Mouse (Mus musculus) hindbrain, embryonic 15.5 days (tissue): Measurements from ENCODE around the gene Kcnj1. TPM values are rescaled to one million over a fixed set of nuclear protein-coding genes. Genes with fewer than 3 reads are reported as not detected.

Experiments used
- ATAC-seq: fragments of 200-750 bp; cut with Nextera tagmentation; 2 replicates; pipeline ENCODE4 v1.8.0; 2017; ENCODE audit warnings: low read depth, moderate number of reproducible peaks, moderate TSS enrichment; ENCODE audit not compliant: low FRiP score
- H3K27ac ChIP-seq: fragments of 300-500 bp; sonication (generic); replicated peaks from 2 replicates; pipeline ENCODE4 v1.5.1; 2015; ENCODE audit warnings: mild to moderate bottlenecking, inconsistent platforms
- H3K27me3 ChIP-seq: fragments of 300-500 bp; sonication (generic); 2 replicates; pipeline ENCODE4 v1.6.1; 2015; ENCODE audit warnings: control low read depth, inconsistent platforms
- H3K36me3 ChIP-seq: fragments of 300-500 bp; sonication (generic); 2 replicates; pipeline ENCODE4 v1.6.1; 2015; ENCODE audit warnings: control low read depth, inconsistent platforms
- H3K4me1 ChIP-seq: fragments of 300-500 bp; sonication (generic); replicated peaks from 2 replicates; pipeline ENCODE4 v1.6.1; 2015; ENCODE audit warnings: control low read depth, inconsistent platforms
- H3K4me2 ChIP-seq: fragments of 300-500 bp; sonication (generic); 2 replicates; pipeline ENCODE4 v1.6.1; 2015; ENCODE audit warnings: moderate library complexity, mild to moderate bottlenecking, inconsistent platforms
- H3K4me3 ChIP-seq: fragments of 300-500 bp; sonication (generic); 2 replicates; pipeline ENCODE4 v1.5.1; 2015; ENCODE audit warnings: mild to moderate bottlenecking, inconsistent platforms
- H3K9ac ChIP-seq: fragments of 300-500 bp; sonication (generic); 2 replicates; pipeline ENCODE4 v1.6.1; 2015; ENCODE audit warnings: inconsistent platforms
- H3K9me3 ChIP-seq: fragments of 300-500 bp; sonication (generic); 2 replicates; pipeline ENCODE4 v1.6.1; 2016; ENCODE audit warnings: control low read depth, inconsistent platforms
- WGBS: fragments of 180-500 bp; shearing (Covaris S2); methylation state at CpG from one replicate; pipeline ENCODE4 v1.1.7; 2015; 5-methylcytosine and 5-hydroxymethylcytosine counted together
- polyA plus RNA-seq: library from polyadenylated mRNA; unstranded; fragments of >200 nt; fragmentation: Nextera tagmentation; extraction: Ambion mirVana; gene quantifications from 2 replicates; pipeline ENCODE4 v1.2.1, GENCODE M21; 2015

Gene Kcnj1
- polyA plus RNA-seq, 1 experiment from 2014 or later = not detected

DNA sequence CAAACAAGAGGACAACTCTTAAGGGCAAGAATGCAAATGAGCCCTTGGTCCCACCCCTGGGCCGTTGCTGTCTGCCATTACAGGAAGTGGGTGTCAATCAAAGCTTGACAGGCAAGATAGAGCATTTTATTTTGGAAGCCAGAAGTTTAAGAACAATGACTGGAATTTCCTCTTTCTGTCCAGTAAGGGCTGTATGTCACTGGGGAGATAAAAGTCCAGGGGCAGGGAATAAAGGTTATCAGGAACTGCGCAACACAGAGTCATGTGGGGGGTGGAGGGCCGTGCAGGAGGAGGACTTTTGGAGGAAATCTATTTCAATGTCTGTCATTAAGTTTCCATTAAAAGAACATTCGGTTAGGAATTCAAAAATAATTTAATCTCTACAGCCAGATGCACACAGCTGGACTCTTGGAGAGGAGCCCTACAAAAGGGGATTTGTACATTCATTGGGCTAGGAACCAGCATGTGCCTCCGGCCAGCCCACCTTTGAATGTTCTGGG is 28.4 kb downstream of the Kcnj1 start:
- no peak overlapping the region for H3K27ac ChIP-seq
- no peak for ATAC-seq
- WGBS = 64% methylated on average over 5 of the region's 5 CpGs

DNA sequence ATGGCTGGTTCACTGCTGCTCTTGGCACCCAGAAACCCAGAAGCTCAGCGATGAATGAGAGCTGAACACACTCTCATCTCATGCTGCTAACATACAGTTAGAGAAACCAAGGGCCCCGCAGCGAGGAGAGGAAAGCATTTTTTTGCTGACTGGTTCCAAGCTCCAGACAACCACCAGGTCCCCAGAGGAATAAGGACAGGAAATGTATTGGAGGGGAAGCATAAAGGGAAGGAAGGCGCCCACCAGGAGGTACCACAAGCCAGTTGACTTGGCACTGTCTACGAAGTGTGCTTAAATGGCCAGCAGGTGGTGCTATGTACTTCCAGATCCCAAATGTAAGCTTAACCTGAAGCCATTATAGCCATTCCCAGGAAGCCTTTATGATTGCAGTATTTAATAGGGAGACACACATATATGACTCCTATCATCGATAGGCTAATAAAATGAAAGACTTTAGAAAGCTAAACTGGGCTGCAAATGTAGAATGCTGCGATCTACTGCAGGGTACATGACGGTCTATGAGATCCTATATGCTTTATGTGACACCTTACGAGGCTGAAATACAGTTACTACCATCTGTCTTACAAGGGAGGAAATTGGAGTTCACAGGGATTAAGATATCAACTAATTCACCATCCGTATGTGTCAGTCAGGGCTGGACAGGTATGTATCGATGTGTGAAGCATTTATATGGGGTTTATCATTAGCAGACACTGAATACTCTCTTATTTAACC is 33.1 kb downstream of the Kcnj1 start:
- ATAC-seq = peak; percentile 84
- no peaks in the 10 kb centered on the region for H3K9me3 ChIP-seq
- H3K4me2 ChIP-seq = no peak overlapping the region
- no peak overlapping the region for H3K4me3 ChIP-seq
- 40% methylated on average over 11 of the region's 11 CpGs for WGBS
- peaks cover 15% of the 10 kb centered on the region for H3K4me1 ChIP-seq
- no peak overlapping the region for H3K9ac ChIP-seq
- H3K36me3 ChIP-seq = no peaks in the 10 kb centered on the region
- peaks cover 29% of the 10 kb centered on the region for H3K27me3 ChIP-seq
- H3K27ac ChIP-seq = no peak overlapping the region

More for the DNA sequence above, 28.4 kb downstream of the Kcnj1 start:
- 0 out of 2 replicates have a peak, but pooled peaks cover 4% of the 10 kb centered on the region for H3K27me3 ChIP-seq
- H3K9me3 ChIP-seq = no peaks in the 10 kb centered on the region
- H3K9ac ChIP-seq = no peak overlapping the region
- no peaks in the 10 kb centered on the region for H3K36me3 ChIP-seq
- no peak overlapping the region for H3K4me3 ChIP-seq
- H3K4me2 ChIP-seq = no peak overlapping the region
- no peaks in the 10 kb centered on the region for H3K4me1 ChIP-seq

DNA sequence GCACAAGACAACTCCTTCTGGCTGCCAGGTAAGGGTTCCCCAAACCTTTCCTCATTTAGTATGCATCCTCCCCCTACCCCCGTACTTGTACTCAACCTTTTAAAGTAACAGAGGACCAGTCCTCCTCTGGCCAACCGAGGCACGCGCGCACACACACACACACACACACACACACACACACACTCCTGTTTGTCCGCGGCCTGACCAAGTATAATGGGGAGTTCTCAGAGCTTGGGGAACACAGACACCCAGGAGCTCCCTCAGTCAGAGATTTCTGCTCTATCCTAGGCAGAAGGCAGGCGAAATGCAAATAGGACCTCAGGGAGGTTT is 36.4 kb downstream of the Kcnj1 start:
- peak overlapping the region; percentile 92 for H3K4me2 ChIP-seq
- peak overlapping the region; percentile 53; the same call in 1 of the 2 replicates for H3K9ac ChIP-seq
- peaks cover 21% of the 10 kb centered on the region for H3K4me1 ChIP-seq
- H3K27ac ChIP-seq = no peak overlapping the region
- WGBS = 10% methylated on average over 8 of the region's 8 CpGs
- no peaks in the 10 kb centered on the region for H3K36me3 ChIP-seq
- H3K9me3 ChIP-seq = no peaks in the 10 kb centered on the region
- no peak for ATAC-seq
- peak overlapping the region; percentile 45 for H3K4me3 ChIP-seq
- peaks cover 29% of the 10 kb centered on the region for H3K27me3 ChIP-seq

DNA sequence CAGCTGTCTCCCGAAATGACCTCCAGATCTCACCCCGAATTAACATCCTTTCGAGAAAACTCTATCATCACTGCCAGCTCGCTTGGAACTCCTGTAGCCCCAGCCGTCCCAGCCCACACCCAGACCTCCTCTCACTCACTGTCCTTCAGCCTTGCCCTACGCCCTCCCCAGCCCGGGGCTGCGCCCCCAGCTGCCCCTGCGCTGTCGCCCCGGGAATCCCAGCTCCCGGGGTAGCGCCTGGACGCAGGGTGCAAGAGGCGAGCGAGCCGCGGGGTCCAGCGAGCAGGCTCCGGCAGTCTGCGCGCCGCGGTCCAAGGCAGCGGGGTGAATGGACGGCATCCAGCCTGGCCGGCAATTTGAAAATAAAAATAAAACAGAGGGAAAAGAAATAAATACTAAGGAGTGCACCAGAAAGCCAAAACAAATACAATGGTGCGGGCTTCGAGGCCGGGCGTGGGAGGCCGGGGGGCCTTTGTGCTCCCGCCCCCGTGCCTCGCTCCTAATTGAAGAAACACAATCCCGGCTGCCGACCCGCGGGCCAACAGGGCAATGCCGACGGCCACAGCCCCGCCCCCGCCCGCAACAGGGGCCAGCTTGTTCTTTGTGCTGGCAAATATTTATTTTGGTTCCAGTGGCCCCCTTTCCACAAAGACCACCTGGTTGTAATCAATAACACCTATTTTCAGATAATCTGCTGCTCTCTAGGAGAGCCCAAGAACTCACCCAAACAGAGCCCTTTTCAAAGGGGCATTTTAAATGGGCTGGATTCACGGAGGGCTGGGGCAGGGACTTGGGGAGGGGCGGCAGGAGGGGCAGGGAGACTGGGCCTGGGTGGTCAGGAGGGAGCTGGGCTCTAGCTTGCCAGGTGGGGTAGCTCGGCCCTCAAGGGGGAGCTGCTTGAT is 37.0 kb downstream of the Kcnj1 start:
- WGBS = 2% methylated on average over 47 of the region's 47 CpGs
- peaks cover 21% of the 10 kb centered on the region for H3K4me1 ChIP-seq
- peak overlapping the region; percentile 53 for H3K9ac ChIP-seq
- H3K9me3 ChIP-seq = no peaks in the 10 kb centered on the region
- peak overlapping the region; percentile 92 for H3K4me2 ChIP-seq
- peaks cover 29% of the 10 kb centered on the region for H3K27me3 ChIP-seq
- H3K27ac ChIP-seq = no peak overlapping the region
- peak overlapping the region; percentile 45 for H3K4me3 ChIP-seq
- no peaks in the 10 kb centered on the region for H3K36me3 ChIP-seq
- no peak for ATAC-seq

DNA sequence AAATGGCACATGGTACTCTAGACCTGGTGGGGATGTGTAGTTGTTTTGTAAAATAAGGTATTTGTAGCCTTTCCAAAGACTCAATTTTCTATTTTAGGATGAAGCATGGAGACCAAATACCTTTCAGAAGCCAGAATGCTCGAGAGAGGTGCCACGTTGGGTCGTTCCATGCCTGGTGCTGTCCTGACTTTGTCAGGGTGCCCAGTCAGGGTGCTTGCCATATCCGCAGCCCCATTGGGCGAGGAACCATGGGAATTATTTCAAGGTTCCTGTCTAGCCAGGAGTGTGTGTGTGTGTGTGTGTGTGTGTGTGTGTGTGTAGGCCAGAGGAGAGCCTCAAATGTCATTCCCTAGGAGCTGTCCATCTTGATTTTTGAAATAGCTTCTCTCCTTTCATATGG is 38.4 kb downstream of the Kcnj1 start:
- no peak overlapping the region for H3K9ac ChIP-seq
- peaks cover 25% of the 10 kb centered on the region for H3K27me3 ChIP-seq
- 96% methylated on average over 5 of the region's 5 CpGs for WGBS
- H3K4me1 ChIP-seq = peaks cover 21% of the 10 kb centered on the region
- H3K4me2 ChIP-seq = no peak overlapping the region
- H3K4me3 ChIP-seq = no peak overlapping the region
- no peak overlapping the region for H3K27ac ChIP-seq
- ATAC-seq = no peak
- H3K36me3 ChIP-seq = no peaks in the 10 kb centered on the region
- no peaks in the 10 kb centered on the region for H3K9me3 ChIP-seq

DNA sequence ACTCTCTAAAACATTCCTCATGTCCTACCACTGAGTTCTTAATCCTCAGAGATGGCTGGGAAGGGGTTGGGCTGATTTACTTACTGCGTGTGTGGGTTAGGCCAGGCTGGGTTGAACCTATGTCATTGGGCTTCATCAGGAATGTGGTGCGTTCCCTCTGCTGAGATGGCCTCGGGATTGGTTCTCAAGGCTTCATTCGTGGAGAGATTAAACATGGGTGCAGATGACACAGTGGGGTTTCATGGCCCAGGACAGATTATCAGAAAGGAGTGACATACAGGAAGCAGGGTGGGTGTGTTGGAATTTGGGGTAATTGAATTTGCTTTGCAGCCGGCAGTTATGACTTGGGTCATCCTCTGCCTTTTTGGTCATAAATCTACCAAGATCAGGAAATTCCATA is 39.2 kb downstream of the Kcnj1 start:
- H3K4me3 ChIP-seq = no peak overlapping the region
- 91% methylated on average over 5 of the region's 5 CpGs for WGBS
- peaks cover 21% of the 10 kb centered on the region for H3K4me1 ChIP-seq
- no peak overlapping the region for H3K4me2 ChIP-seq
- H3K9me3 ChIP-seq = no peaks in the 10 kb centered on the region
- H3K36me3 ChIP-seq = no peaks in the 10 kb centered on the region
- H3K27me3 ChIP-seq = peaks cover 22% of the 10 kb centered on the region
- H3K9ac ChIP-seq = no peak overlapping the region
- no peak overlapping the region for H3K27ac ChIP-seq
- ATAC-seq = no peak

DNA sequence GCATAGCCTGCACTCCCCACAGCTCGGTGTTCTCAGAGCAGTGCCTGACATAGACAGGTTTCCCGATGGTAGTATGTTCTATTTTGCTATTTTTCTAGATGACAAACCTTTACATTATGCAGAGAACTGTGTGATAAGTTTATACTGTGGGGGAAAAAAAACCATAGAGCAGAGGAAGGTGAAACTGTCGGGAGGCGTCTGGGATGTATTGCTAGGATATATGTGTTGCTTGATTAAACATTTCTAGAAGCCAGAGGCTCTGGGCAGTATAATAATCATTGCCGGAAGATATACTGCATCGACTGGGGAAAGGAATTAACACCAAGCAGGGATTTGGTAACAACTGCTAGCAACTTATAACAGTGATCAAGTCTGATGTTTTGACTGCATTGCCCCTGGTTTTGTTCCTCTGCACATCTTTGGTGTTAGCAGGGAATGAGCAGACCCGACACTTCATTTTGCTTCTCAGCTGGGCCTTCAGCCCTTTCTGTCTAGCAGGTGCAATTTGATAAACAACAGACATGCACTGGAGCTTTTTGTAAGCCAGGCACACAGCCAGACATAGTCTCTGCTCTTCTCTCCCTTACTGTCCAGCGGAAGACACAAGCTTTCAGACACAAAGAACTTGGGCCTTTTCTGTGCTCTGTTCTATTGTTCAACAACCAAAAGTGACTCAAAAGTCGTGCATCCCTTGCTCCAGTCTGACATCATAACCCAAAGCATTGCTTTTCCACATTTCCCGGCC is 40.7 kb downstream of the Kcnj1 start:
- Histone ChIP-seq H3K36me3 (no peaks in the 10 kb centered on the region), H3K4me1 (peaks cover 21% of the 10 kb centered on the region), H3K9me3 (no peaks in the 10 kb centered on the region), H3K27ac (no peak overlapping the region), H3K9ac (no peak overlapping the region), H3K4me3 (no peak overlapping the region), H3K4me2 (no peak overlapping the region), H3K27me3 (peaks cover 11% of the 10 kb centered on the region)
- ATAC-seq = no peak
- 70% methylated on average over 10 of the region's 10 CpGs for WGBS

DNA sequence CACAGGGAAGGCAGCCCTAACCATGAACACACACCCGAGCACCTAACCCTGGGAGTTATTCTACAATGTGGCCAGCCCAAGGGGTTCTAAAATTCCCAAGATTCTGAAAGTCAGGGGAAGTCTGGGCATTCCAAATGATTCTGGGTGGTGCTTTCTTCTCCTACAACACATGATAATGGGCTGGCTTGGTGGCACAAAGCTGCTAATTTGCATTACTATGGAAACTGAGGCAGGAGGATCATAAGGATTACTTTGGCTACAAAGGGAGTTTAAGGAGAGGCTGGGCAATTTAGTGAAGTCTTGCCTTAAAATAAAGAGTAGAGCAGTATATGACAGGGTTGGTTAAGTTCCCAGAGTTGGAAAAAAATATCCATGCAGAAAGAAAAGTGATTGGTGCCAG is 42.7 kb downstream of the Kcnj1 start:
- no peak overlapping the region for H3K27ac ChIP-seq
- WGBS = 54% methylated on average over 1 of the region's 1 CpGs
- no peaks in the 10 kb centered on the region for H3K27me3 ChIP-seq
- no peak overlapping the region for H3K4me2 ChIP-seq
- no peaks in the 10 kb centered on the region for H3K9me3 ChIP-seq
- 0 out of 2 replicates have a peak, but pooled peaks cover 6% of the 10 kb centered on the region for H3K4me1 ChIP-seq
- no peak overlapping the region for H3K4me3 ChIP-seq
- no peak for ATAC-seq
- no peaks in the 10 kb centered on the region for H3K36me3 ChIP-seq
- H3K9ac ChIP-seq = no peak overlapping the region

DNA sequence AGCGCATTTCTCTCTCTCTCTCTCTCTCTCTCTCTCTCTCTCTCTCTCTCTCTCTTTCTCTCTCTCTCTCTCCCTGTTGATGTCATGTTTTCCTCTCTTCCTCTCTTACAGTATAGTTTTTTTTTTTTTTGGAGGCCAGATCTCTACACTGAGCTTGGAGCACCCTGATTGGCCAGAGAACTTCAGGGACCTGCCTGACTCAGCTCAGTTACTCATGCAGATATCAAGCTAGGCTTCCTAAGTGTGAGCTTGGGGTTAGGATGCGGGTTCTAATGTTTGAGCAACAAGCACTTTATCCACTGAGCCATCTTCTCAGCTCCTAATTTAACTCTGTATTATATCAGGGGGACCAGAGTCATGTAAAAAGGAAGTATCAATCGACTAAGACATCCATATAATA is 43.7 kb downstream of the Kcnj1 start:
- Histone ChIP-seq H3K4me2 (no peak overlapping the region), H3K27ac (no peak overlapping the region), H3K27me3 (no peaks in the 10 kb centered on the region), H3K9ac (no peak overlapping the region), H3K36me3 (no peaks in the 10 kb centered on the region), H3K4me3 (no peak overlapping the region), H3K9me3 (no peaks in the 10 kb centered on the region), H3K4me1 (0 out of 2 replicates have a peak, but pooled peaks cover 6% of the 10 kb centered on the region)
- ATAC-seq = no peak
- 97% methylated on average over 3 of the region's 3 CpGs for WGBS

DNA sequence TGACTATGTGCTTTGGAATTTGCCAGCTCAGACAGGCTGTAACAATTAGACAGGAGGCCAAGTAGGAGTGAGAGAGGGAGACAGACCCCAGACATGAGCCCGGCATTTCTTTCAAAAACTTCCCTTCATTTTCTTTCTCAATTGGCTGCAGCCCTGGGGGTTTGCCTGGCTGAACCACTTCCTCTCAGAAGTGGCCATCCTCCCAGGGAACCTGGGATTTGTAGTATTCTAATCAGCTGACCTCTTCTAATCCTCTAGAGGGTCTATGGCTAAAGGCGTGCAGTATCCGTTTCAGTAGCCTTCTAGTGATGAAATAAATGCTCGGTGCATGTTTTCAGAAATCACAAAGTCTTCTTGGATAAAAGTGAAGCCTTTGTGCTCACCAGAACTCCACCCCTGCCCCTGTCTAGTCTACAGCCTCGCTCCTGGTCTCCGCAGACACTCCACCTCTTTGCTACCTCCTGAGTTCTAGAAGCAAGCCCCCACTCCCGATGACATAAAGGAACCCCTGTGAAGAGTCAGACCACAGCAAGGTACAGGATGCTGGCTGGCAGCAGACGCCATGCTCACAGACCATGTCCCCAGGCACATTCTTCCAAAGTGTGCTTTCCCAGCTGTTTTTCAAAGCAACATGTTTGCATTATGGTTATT is 45.3 kb downstream of the Kcnj1 start:
- 50% methylated on average over 8 of the region's 8 CpGs for WGBS

DNA sequence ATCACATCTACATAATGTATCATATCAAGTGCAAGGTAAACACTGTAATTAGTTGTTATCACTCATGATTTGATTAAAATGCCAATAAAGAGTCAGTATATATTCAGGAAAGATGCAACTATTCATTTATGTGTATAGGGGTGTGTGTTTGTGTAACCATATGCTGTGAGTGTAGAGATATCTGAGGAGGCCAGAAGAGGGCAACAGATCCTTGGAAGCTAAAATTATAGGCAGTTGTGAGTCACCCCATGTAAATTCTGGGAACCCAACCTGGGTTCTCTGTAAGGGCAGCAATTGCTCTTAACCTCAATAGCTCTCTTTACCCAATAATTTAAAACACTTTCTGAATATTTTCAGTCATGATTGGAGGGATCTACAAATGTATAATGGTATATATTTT is 48.4 kb downstream of the Kcnj1 start:
- Histone ChIP-seq H3K4me2 (no peak overlapping the region), H3K9ac (no peak overlapping the region), H3K4me1 (no peaks in the 10 kb centered on the region), H3K4me3 (no peak overlapping the region), H3K36me3 (no peaks in the 10 kb centered on the region), H3K27me3 (no peaks in the 10 kb centered on the region), H3K9me3 (no peaks in the 10 kb centered on the region), H3K27ac (no peak overlapping the region)
- ATAC-seq = no peak

More for the DNA sequence above, 45.3 kb downstream of the Kcnj1 start:
- no peaks in the 10 kb centered on the region for H3K9me3 ChIP-seq
- H3K27me3 ChIP-seq = no peaks in the 10 kb centered on the region
- ATAC-seq = no peak
- no peak overlapping the region for H3K4me2 ChIP-seq
- no peak overlapping the region for H3K9ac ChIP-seq
- 0 out of 2 replicates have a peak, but pooled peaks cover 6% of the 10 kb centered on the region for H3K4me1 ChIP-seq
- no peaks in the 10 kb centered on the region for H3K36me3 ChIP-seq
- H3K27ac ChIP-seq = no peak overlapping the region
- no peak overlapping the region for H3K4me3 ChIP-seq
